Mouse (Mus musculus): Measurements from ENCODE around the gene Spry2.

GRCm38 (mm10) chr14:105870370-105870936, 26.2 kb downstream of the Spry2 start:
- TF ChIP-seq ZC3H11A (IDR thresholded peaks at IDR 0.05; ENCODE audit: borderline replicate concordance, low read depth, low read length) (no peak), HCFC1 (IDR thresholded peaks at IDR 0.05; ENCODE audit: borderline replicate concordance, insufficient read depth, low read length) (no peak), CHD2 (IDR thresholded peaks at IDR 0.05; ENCODE audit: low read depth, low read length) (no peak), MAFK (IDR thresholded peaks at IDR 0.05; ENCODE audit: insufficient read depth, low read depth, low read length) (no peak), ZNF384 (IDR thresholded peaks at IDR 0.05; ENCODE audit: low read depth, low read length) (no peak)

All from ES-E14 (cell line).